Mouse (Mus musculus) lung, adult 2 months (tissue): ENCODE data around the gene Echdc3. TPM values are rescaled to one million over a fixed set of nuclear protein-coding genes. Genes with fewer than 3 reads are reported as not detected.
A peak's percentile ranks its signal among the peaks of the same experiment; 100 is the strongest.

Source experiments
- DNase-seq: peaks from one replicate; pipeline ENCODE4 v3.0.0; 2022
- H3K4me1 ChIP-seq: fragments of 200-500 bp; 2 replicates; pipeline ENCODE4 v1.6.1; 2011; ENCODE audit warnings: low read length; ENCODE audit not compliant: control insufficient read depth, insufficient read depth
- H3K4me3 ChIP-seq: fragments of 200-500 bp; replicated peaks from 2 replicates; pipeline ENCODE3; 2011; ENCODE audit warnings: low read depth, mild to moderate bottlenecking, control low read depth, low read length; ENCODE audit errors: extremely low read depth
- CTCF ChIP-seq: fragments of 200-500 bp; IDR thresholded peaks from 2 replicates; pipeline ENCODE4 v1.5.1; 2011; ENCODE audit warnings: mild to moderate bottlenecking, low read length, control low read depth; ENCODE audit not compliant: insufficient read depth
- POLR2A ChIP-seq: fragments of 200-500 bp; IDR thresholded peaks from 2 replicates; pipeline ENCODE4 v1.6.1; 2011; ENCODE audit warnings: low read depth, mild to moderate bottlenecking, control low read depth, low read length, borderline replicate concordance; ENCODE audit errors: extremely low read depth
- WGBS: fragments of 180-500 bp; shearing (Covaris S2); methylation state at CpG from one replicate; pipeline ENCODE4 v1.1.7; 2018; 5-methylcytosine and 5-hydroxymethylcytosine counted together
- polyA plus RNA-seq: library from polyadenylated mRNA; depleted of rRNA; stranded (reverse); fragments of >200 nt; gene quantifications from 2 replicates; pipeline ENCODE4 v1.2.3, GENCODE M21; 2012; rRNA removed

The Echdc3 gene
- polyA plus RNA-seq, result 9.1 and 12.8 TPM in 2 replicates

DNA sequence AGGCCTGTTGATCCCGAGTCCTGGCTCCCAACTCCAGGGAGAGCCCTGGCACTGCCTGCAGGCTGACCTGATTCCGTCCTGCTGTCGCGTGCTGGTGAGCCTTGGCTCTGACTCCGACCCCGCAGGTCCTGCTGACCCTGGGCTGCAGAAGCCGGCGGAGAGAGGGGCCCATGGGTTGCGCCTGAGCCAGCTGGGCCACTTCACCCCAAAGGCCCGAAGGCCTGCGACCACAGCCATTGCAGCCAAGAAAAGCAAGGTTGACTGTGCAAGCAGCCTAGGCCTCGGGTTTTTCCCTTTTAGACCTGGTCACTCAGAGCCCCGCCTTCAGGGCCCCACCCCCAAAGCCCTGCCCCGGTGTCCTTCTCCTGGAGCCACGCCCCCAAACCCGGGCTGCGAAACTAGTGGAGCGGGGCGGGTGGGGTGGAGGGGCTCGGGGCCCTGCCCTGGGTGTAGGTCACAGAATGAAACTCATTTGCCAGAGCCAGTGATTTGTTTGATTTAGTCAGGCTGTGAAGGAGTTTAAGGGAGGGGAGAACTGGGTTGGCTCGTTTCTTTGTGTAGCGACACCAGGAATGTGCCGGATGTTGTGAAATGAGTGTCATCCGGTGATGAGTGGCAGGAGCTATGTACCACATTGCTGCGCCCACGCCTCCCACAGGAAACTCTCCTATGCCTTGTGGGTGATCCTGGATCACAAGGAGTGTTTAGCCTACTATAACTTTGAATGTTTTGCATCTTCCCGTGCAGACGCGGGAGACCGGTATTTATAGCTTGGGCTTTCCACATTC lies at the start of gene Echdc3:
TSS of gene Echdc3 (minus strand) at position 310 of the 788 bp plus-strand sequence.
- peak; percentile 89 for DNase-seq
- TF ChIP-seq CTCF (no peak), POLR2A (peak; percentile 46; the same call in 1 of the 2 replicates)
- H3K4me1 ChIP-seq, result peaks cover 2% of the 10 kb centered on the region; the same call in 1 of the 2 replicates
- 5% methylated on average over 30 of the region's 30 CpGs for WGBS
- peak within 1 kb of the TSS; percentile 44 for H3K4me3 ChIP-seq

DNA sequence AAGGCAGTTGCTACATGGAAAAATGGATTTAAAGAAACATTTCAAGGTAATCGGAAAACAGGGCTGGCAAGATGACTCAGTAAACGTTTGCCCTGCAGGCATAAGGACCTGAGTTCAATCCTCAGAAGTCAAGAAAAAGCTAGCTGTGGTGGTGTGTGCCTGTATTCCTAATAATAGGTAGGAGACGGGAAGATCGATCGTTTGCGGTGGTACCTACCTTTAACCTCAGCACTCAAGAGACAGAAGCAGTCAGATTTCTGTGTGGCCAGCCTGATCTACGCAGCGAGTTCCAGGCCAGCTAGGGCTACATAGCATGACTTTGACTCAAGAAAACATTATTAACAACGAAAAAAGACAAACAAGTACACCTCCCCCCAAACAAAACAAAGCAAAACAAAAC lies 48.9 kb upstream of the Echdc3 start:
- WGBS, result 87% methylated on average over 9 of the region's 9 CpGs
- TF ChIP-seq CTCF, result no peak
- no peak for TF ChIP-seq POLR2A
- Histone ChIP-seq H3K4me3 (no peak overlapping the region), H3K4me1 (peaks cover 5% of the 10 kb centered on the region)
- no peak for DNase-seq

DNA sequence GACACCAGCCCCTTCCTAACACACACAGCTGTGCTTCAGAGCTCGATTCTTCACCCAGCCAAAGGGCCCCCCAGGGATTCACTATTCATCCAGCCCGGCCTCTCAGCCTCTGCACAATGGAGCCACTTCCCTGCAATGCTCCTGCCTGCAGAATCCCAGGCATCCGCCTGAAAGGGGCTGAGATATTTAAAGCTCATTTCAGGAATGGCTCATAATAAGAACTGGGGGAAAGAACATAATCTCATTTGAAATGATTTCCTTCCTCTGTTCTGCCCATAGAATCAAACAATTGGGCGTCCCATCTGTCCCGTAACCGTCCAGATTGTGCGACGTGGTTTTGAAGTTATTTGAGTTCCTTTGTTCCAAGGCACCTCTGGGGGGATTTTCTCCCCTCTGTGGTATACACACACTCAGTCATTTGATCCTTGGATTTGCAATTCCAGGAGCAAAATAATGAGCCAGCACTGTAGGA lies 48.4 kb upstream of the Echdc3 start:
- 48% methylated on average over 8 of the region's 8 CpGs for WGBS
- no peak for DNase-seq
- no peak for TF ChIP-seq POLR2A
- no peak for TF ChIP-seq CTCF
- H3K4me1 ChIP-seq, result peaks cover 9% of the 10 kb centered on the region
- H3K4me3 ChIP-seq, result no peak overlapping the region

- Histone ChIP-seq H3K4me3 (no peak overlapping the region), H3K4me1 (peaks cover 9% of the 10 kb centered on the region)
- TF ChIP-seq POLR2A, result no peak
- no peak for TF ChIP-seq CTCF
- DNase-seq, result no peak
- WGBS, result 83% methylated on average over 4 of the region's 4 CpGs
These were observed 47.8 kb upstream of the Echdc3 start for GRCm38 (mm10) chr2:6260661-6261060.

- Histone ChIP-seq H3K4me1 (peaks cover 9% of the 10 kb centered on the region), H3K4me3 (no peak overlapping the region)
- DNase-seq, result no peak
- TF ChIP-seq CTCF (no peak), POLR2A (no peak)
- WGBS, result 68% methylated on average over 3 of the region's 3 CpGs
These were observed 46.3 kb upstream of the Echdc3 start for GRCm38 (mm10) chr2:6259182-6259581.

GRCm38 (mm10) chr2:6258026-6258425 lies 45.2 kb upstream of the Echdc3 start:
- TF ChIP-seq POLR2A (no peak), CTCF (no peak)
- H3K4me3 ChIP-seq, result no peak overlapping the region
- peaks cover 9% of the 10 kb centered on the region for H3K4me1 ChIP-seq
- WGBS, result 94% methylated on average over 4 of the region's 4 CpGs
- DNase-seq, result no peak

DNA sequence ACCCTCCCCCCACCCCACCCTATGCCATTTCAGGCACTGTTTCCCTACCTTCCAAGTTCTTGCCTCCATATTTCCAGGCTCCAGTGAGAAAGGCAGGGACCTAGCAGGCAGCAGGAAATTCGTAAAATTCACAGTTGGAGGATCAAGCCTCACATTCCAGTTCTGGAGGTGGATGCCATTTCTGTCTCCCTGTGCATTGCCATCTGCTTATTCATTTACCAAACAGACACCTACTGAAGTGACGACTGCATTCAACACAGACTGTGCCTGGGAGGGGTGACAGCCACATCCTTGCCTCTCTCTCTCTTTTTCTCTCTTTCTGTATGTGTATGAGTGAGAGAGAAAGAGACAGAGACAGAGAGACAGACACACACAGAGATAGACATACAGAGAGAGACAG lies 44.3 kb upstream of the Echdc3 start:
- no peak for DNase-seq
- H3K4me3 ChIP-seq, result no peak overlapping the region
- peaks cover 9% of the 10 kb centered on the region for H3K4me1 ChIP-seq
- 78% methylated on average over 2 of the region's 2 CpGs for WGBS
- TF ChIP-seq CTCF (no peak), POLR2A (no peak)

DNA sequence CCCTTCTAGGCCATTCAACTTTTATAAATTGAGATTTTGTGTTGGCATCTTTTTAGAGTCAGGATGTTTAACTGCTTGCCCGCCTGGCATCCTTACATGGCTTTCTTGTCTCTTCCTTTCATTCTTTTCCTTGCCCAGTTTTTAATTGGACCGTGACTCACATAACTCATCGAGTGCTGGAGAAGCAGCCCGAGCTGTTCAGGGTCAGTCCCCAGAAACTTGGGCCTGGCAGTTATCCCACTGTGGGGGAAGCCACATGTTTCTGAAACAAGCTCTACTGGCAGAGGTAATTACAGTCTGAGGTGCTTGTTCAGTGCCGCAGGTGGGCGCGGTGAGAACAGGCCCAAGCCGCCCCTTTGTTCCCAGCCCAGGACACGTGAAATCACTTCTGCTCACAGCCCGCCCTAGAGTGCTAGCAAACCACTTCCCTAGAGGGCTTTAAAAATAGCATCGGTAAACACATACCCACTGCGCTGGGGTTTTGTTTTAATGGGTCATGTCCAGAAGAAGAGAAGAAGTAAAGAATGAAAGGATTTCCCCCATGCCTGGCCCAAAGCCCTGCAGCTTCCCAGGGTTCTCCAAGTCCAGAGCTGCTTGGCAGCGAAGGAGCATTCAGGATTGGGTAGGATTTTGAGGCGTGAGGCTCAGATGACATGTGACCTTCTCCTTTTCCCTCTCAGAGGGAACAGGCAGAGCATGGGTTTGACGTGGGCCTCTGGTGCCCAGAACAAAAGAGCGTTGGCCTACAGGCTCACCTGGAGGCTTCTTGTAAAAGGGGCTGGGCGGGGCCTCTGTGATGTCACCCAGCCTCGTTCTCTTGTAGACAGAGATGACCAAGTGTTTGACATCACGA lies 43.4 kb upstream of the Echdc3 start:
- WGBS, result 12% methylated on average over 19 of the region's 19 CpGs
- Histone ChIP-seq H3K4me1 (peaks cover 9% of the 10 kb centered on the region), H3K4me3 (no peak overlapping the region)
- DNase-seq, result peak; percentile 75
- TF ChIP-seq POLR2A (no peak), CTCF (no peak)

GRCm38 (mm10) chr2:6255402-6255988 lies 42.7 kb upstream of the Echdc3 start:
- H3K4me3 ChIP-seq, result no peak overlapping the region
- H3K4me1 ChIP-seq, result peaks cover 9% of the 10 kb centered on the region
- WGBS, result 62% methylated on average over 5 of the region's 5 CpGs
- TF ChIP-seq POLR2A (no peak), CTCF (no peak)
- no peak for DNase-seq
